Mouse (Mus musculus) hindbrain, embryonic 16.5 days (tissue): Measurements from ENCODE around the gene Rtkn. TPM values are rescaled to one million over a fixed set of nuclear protein-coding genes. Genes with fewer than 3 reads are reported as not detected.

Experiments used
- ATAC-seq: fragments of 200-750 bp; cut with Nextera tagmentation; 2 replicates; pipeline ENCODE4 v1.8.0; 2017; ENCODE audit warnings: moderate TSS enrichment, moderate library complexity
- H3K27ac ChIP-seq: fragments of 300-500 bp; sonication (generic); 2 replicates; pipeline ENCODE4 v1.5.1; 2014; ENCODE audit warnings: low read depth, mild to moderate bottlenecking, control low read depth, low read length, moderate library complexity
- H3K27me3 ChIP-seq: fragments of 300-500 bp; sonication (generic); replicated peaks from 2 replicates; pipeline ENCODE4 v1.6.1; 2014; ENCODE audit warnings: low read length; ENCODE audit not compliant: control insufficient read depth, insufficient read depth
- H3K36me3 ChIP-seq: fragments of 300-500 bp; sonication (generic); 2 replicates; pipeline ENCODE4 v1.6.1; 2014; ENCODE audit warnings: mild to moderate bottlenecking, low read length, moderate library complexity, mixed read lengths; ENCODE audit not compliant: control insufficient read depth, insufficient read depth
- H3K4me1 ChIP-seq: fragments of 300-500 bp; sonication (generic); 2 replicates; pipeline ENCODE4 v1.6.1; 2014; ENCODE audit warnings: low read depth, low read length; ENCODE audit not compliant: control insufficient read depth, insufficient read depth
- H3K4me2 ChIP-seq: fragments of 300-500 bp; sonication (generic); 2 replicates; pipeline ENCODE4 v1.6.1; 2014; ENCODE audit warnings: mild to moderate bottlenecking, low read length, control low read depth, moderate library complexity
- H3K4me3 ChIP-seq: fragments of 300-500 bp; sonication (generic); 2 replicates; pipeline ENCODE4 v1.5.1; 2014; ENCODE audit warnings: mild to moderate bottlenecking, low read length, control low read depth, moderate library complexity
- H3K9ac ChIP-seq: fragments of 300-500 bp; sonication (generic); 2 replicates; pipeline ENCODE4 v1.6.1; 2014; ENCODE audit warnings: low read depth, mild to moderate bottlenecking, control low read depth, low read length, moderate library complexity
- H3K9me3 ChIP-seq: fragments of 300-500 bp; sonication (generic); 2 replicates; pipeline ENCODE4 v1.6.1; 2014; ENCODE audit warnings: mild to moderate bottlenecking, low read length, moderate library complexity; ENCODE audit not compliant: control insufficient read depth
- WGBS: fragments of 180-500 bp; shearing (Covaris S2); extraction: QIAGEN DNeasy Blood & Tissue Kit; methylation state at CpG from one replicate; pipeline ENCODE4 v1.1.7; 2014; 5-methylcytosine and 5-hydroxymethylcytosine counted together
- polyA plus RNA-seq: library from polyadenylated mRNA; unstranded; fragments of >200 nt; fragmentation: Nextera tagmentation; extraction: Ambion mirVana; gene quantifications from 2 replicates; pipeline ENCODE4 v1.2.1, GENCODE M21; 2015

The Rtkn gene
- polyA plus RNA-seq, 1 experiment from 2014 or later: 18.9 TPM

DNA sequence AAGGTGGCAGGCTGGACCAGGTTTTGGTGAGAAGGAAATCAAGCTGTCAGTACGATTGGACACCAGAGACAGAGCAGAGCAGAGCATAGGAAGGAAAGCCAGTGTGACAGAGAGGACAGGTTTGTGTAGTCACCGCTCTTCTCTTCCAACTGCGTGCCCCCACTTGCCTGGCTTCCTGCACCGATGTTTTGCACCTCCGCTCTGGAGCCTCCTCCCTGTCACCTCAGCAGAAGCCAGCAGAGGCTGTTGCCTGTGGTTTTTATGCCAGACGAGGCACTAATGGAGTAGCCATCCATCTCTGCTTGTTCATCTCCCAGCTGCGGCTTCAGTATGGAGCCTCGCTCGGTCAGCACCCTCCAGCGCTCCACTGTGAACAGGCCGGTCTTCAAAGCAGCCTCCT is 7.6 kb downstream of the Rtkn start:
- peak overlapping the region; percentile 42 for H3K4me3 ChIP-seq
- no peaks in the 10 kb centered on the region for H3K27me3 ChIP-seq
- H3K27ac ChIP-seq: no peak overlapping the region
- ATAC-seq: no peak
- no peak overlapping the region for H3K9ac ChIP-seq
- H3K4me1 ChIP-seq: peaks cover 11% of the 10 kb centered on the region
- 35% methylated on average over 11 of the region's 11 CpGs for WGBS
- no peaks in the 10 kb centered on the region for H3K36me3 ChIP-seq
- H3K9me3 ChIP-seq: no peaks in the 10 kb centered on the region
- H3K4me2 ChIP-seq: peak overlapping the region; percentile 18; the same call in 1 of the 2 replicates

GRCm38 (mm10) chr6:83145209-83145608 is 9.9 kb downstream of the Rtkn start:
- 74% methylated on average over 2 of the region's 2 CpGs for whole genome bisulfite sequencing
- Histone ChIP-seq H3K9me3 (no peaks in the 10 kb centered on the region), H3K4me1 (peaks cover 8% of the 10 kb centered on the region), H3K27ac (no peak overlapping the region), H3K4me3 (no peak overlapping the region), H3K4me2 (no peak overlapping the region), H3K27me3 (no peaks in the 10 kb centered on the region), H3K36me3 (peaks cover 2% of the 10 kb centered on the region; the same call in 1 of the 2 replicates), H3K9ac (no peak overlapping the region)
- no peak for ATAC-seq

DNA sequence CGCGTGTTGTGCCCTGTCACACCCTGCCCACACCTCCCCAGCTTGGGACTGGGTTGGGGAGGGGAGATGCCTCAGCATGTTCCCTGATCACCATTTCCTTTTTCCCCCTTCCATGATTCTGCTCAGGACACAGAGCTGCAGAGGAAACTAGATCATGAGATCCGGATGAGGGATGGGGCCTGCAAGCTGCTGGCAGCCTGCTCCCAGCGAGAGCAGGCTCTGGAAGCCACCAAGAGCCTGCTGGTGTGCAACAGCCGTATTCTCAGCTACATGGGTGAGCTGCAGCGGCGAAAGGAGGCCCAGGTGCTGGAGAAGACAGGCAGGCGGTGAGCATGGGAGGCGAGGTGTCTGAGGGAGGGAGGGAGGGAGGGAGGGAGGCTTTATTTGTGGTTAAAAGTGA is 10.5 kb downstream of the Rtkn start:
- Histone ChIP-seq H3K4me2 (no peak overlapping the region), H3K4me1 (peaks cover 8% of the 10 kb centered on the region), H3K9me3 (no peaks in the 10 kb centered on the region), H3K4me3 (no peak overlapping the region), H3K27me3 (no peaks in the 10 kb centered on the region), H3K36me3 (peaks cover 2% of the 10 kb centered on the region; the same call in 1 of the 2 replicates), H3K27ac (no peak overlapping the region), H3K9ac (no peak overlapping the region)
- WGBS: 75% methylated on average over 9 of the region's 9 CpGs
- ATAC-seq: no peak

- Histone ChIP-seq H3K27ac (no peak overlapping the region), H3K4me2 (no peak overlapping the region), H3K9me3 (no peaks in the 10 kb centered on the region), H3K4me3 (no peak overlapping the region), H3K36me3 (peaks cover 2% of the 10 kb centered on the region; the same call in 1 of the 2 replicates), H3K9ac (no peak overlapping the region), H3K4me1 (peaks cover 3% of the 10 kb centered on the region), H3K27me3 (no peaks in the 10 kb centered on the region)
- WGBS: 55% methylated on average over 7 of the region's 7 CpGs
- no peak for ATAC-seq
Measured at GRCm38 (mm10) chr6:83147280-83147679, 12.0 kb downstream of the Rtkn start.

GRCm38 (mm10) chr6:83151721-83152120 is 16.5 kb downstream of the Rtkn start:
- H3K4me3 ChIP-seq: no peak overlapping the region
- no peak overlapping the region for H3K4me2 ChIP-seq
- no peak for ATAC-seq
- no peak overlapping the region for H3K27ac ChIP-seq
- H3K4me1 ChIP-seq: peaks cover 9% of the 10 kb centered on the region
- H3K27me3 ChIP-seq: no peaks in the 10 kb centered on the region
- H3K9me3 ChIP-seq: no peaks in the 10 kb centered on the region
- 26% methylated on average over 8 of the region's 8 CpGs for WGBS
- H3K9ac ChIP-seq: no peak overlapping the region; the same call in 1 of the 2 replicates
- peaks cover 9% of the 10 kb centered on the region for H3K36me3 ChIP-seq

GRCm38 (mm10) chr6:83153038-83153437 is 17.8 kb downstream of the Rtkn start:
- Histone ChIP-seq H3K9ac (no peak overlapping the region), H3K36me3 (peaks cover 9% of the 10 kb centered on the region), H3K9me3 (no peaks in the 10 kb centered on the region), H3K27ac (no peak overlapping the region), H3K27me3 (no peaks in the 10 kb centered on the region), H3K4me1 (peaks cover 9% of the 10 kb centered on the region), H3K4me3 (no peak overlapping the region), H3K4me2 (no peak overlapping the region)
- ATAC-seq: no peak
- 85% methylated on average over 12 of the region's 12 CpGs for WGBS

DNA sequence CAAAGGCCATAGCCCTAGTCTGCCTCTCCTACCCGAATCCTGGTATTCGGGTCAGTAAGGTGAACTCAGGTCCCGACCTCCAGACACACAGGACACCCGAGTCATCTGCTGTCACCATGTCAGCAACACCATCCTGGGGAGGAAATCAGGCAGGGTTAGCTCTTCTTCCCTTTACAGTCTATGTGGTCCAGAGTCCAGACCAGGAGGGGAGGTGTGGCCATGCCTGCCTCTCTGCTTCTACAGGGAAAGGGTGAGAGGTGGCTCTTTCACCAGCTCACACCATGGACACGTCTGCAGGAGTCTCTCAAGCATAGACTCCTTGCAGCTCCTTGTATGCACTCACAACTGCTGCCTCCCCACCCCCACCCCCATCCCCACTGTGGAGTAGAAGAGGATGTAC is 18.2 kb downstream of the Rtkn start:
- Histone ChIP-seq H3K36me3 (peaks cover 9% of the 10 kb centered on the region), H3K9ac (no peak overlapping the region), H3K27me3 (no peaks in the 10 kb centered on the region), H3K9me3 (no peaks in the 10 kb centered on the region), H3K4me3 (no peak overlapping the region), H3K4me1 (peaks cover 9% of the 10 kb centered on the region), H3K4me2 (no peak overlapping the region), H3K27ac (no peak overlapping the region)
- ATAC-seq: no peak
- 80% methylated on average over 5 of the region's 5 CpGs for whole genome bisulfite sequencing

GRCm38 (mm10) chr6:83155552-83156238 is 20.4 kb downstream of the Rtkn start:
- peak overlapping the region; percentile 74 for H3K9ac ChIP-seq
- H3K4me3 ChIP-seq: peak overlapping the region; percentile 67
- peak; percentile 52 for ATAC-seq
- H3K36me3 ChIP-seq: peaks cover 6% of the 10 kb centered on the region
- H3K27ac ChIP-seq: no peak overlapping the region
- H3K9me3 ChIP-seq: no peaks in the 10 kb centered on the region
- H3K4me2 ChIP-seq: peak overlapping the region; percentile 89
- 8% methylated on average over 23 of the region's 23 CpGs for whole genome bisulfite sequencing
- H3K4me1 ChIP-seq: peaks cover 9% of the 10 kb centered on the region
- peaks cover 8% of the 10 kb centered on the region for H3K27me3 ChIP-seq

DNA sequence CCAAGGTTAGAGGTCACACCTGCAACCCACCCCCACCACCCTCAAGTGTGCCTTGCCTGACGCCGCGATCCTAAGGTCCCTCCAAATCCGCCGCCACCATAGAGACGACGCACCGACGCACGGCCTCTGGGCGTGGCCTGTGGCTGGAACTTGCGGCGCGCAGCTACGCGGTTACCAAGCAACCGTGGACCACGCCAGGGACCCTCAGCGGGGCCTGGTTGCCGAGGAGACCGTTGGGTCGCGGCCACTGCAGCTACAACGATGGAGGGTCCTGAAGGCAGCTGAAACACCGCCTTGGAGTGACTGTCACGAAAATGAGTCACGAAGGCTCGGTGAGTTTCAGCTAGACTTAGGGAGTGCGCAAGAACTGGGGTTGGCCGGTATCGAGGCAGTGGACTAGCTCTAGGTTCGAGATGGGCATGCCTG is 21.0 kb downstream of the Rtkn start, which contains the start of the genes Wdr54 and 1700003E16Rik:
Wdr54 (minus strand) TSS at position 139 of the 426 bp plus-strand sequence.
1700003E16Rik (plus strand) TSS at position 146 of the 426 bp plus-strand sequence.
- H3K36me3 ChIP-seq: peaks cover 6% of the 10 kb centered on the region
- H3K4me1 ChIP-seq: peaks cover 10% of the 10 kb centered on the region
- H3K9me3 ChIP-seq: no peaks in the 10 kb centered on the region
- H3K27me3 ChIP-seq: peaks cover 14% of the 10 kb centered on the region
- H3K9ac ChIP-seq: peak within 1 kb of the TSS; percentile 74
- H3K4me2 ChIP-seq: peak within 1 kb of the TSS; percentile 89
- H3K27ac ChIP-seq: peak within 1 kb of the TSS; percentile 5; the same call in 1 of the 2 replicates
- under 1% methylated on average over 31 of the region's 32 CpGs for WGBS
- ATAC-seq: peak; percentile 91
- H3K4me3 ChIP-seq: peak within 1 kb of the TSS; percentile 67
